Mouse (Mus musculus) hindbrain, embryonic 13.5 days (tissue): ENCODE data around the gene Serp2. TPM values are rescaled to one million over a fixed set of nuclear protein-coding genes. Genes with fewer than 3 reads are reported as not detected.
A peak's percentile ranks its signal among the peaks of the same experiment; 100 is the strongest.

Experiments used
- ATAC-seq: fragments of 200-750 bp; cut with Nextera tagmentation; 2 replicates; pipeline ENCODE4 v1.8.0; 2017; ENCODE audit warnings: moderate TSS enrichment; ENCODE audit not compliant: low FRiP score
- H3K27ac ChIP-seq: fragments of 300-500 bp; sonication (generic); 2 replicates; pipeline ENCODE4 v1.5.1; 2015; ENCODE audit warnings: inconsistent platforms, mild to moderate bottlenecking, moderate library complexity
- H3K27me3 ChIP-seq: fragments of 300-500 bp; sonication (generic); 2 replicates; pipeline ENCODE4 v1.6.1; 2015; ENCODE audit warnings: mild to moderate bottlenecking, inconsistent platforms
- H3K36me3 ChIP-seq: fragments of 300-500 bp; sonication (generic); 2 replicates; pipeline ENCODE4 v1.6.1; 2015; ENCODE audit warnings: mild to moderate bottlenecking, inconsistent platforms
- H3K4me1 ChIP-seq: fragments of 300-500 bp; sonication (generic); replicated peaks from 2 replicates; pipeline ENCODE4 v1.6.1; 2015; ENCODE audit warnings: inconsistent platforms
- H3K4me2 ChIP-seq: fragments of 300-500 bp; sonication (generic); 2 replicates; pipeline ENCODE4 v1.6.1; 2015; ENCODE audit warnings: inconsistent platforms, mild to moderate bottlenecking, moderate library complexity
- H3K4me3 ChIP-seq: fragments of 300-500 bp; sonication (generic); 2 replicates; pipeline ENCODE4 v1.5.1; 2015; ENCODE audit warnings: mild to moderate bottlenecking, inconsistent platforms
- H3K9ac ChIP-seq: fragments of 300-500 bp; sonication (generic); 2 replicates; pipeline ENCODE4 v1.6.1; 2015; ENCODE audit warnings: mild to moderate bottlenecking, inconsistent platforms
- H3K9me3 ChIP-seq: fragments of 300-500 bp; sonication (generic); 2 replicates; pipeline ENCODE4 v1.6.1; 2016; ENCODE audit warnings: inconsistent platforms
- WGBS: fragments of 180-500 bp; shearing (Covaris S2); methylation state at CpG from one replicate; pipeline ENCODE4 v1.1.7; 2015; 5-methylcytosine and 5-hydroxymethylcytosine counted together
- polyA plus RNA-seq: library from polyadenylated mRNA; unstranded; fragments of >200 nt; fragmentation: Nextera tagmentation; extraction: Ambion mirVana; gene quantifications from 2 replicates; pipeline ENCODE4 v1.2.1, GENCODE M21; 2015

Gene Serp2
- polyA plus RNA-seq, 1 experiment from 2014 or later = 128 TPM

DNA sequence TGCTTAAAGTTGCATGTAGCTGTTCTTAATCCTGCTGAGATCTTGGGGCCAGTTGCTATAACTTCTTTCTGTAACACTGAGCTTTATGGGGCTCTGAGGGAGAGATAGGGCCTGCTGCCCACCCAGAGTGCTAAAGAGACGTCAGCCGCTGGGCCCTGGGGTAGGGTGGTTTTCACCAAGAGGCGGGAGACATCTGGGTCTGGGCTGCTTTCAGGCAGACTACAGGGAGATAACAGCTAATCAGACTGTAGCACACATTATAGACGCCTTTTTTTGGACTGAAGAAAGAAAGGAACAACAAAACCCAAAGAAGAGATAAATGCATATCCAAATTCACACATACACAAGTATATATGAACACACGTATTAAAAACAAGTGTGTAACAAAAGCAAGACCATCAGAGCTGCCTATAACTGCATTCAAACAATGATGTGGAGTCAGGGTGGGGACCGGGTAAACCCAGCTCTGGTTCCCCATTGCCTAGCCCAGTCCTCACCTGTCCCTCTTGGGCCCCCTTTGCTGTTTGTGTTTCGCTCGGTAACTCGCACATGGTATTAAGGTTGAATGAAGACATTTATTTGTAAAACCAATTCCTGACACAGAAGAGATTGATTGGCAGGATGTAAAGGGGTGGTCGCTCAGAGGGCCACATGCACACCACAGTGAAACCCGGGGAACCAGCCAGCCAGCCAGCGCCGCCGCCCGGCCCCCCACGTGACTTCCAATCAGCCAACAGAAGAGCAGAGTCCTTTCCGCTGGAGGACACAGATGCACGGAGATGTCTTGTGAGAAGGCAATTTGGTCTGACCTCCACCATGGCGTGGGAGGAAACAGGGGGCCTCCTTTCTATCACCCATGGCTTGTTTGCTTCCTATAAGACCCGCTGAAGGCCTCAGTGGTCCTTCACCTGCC lies 24.2 kb downstream of the Serp2 start:
- H3K9ac ChIP-seq = peak overlapping the region; percentile 58
- H3K27ac ChIP-seq = peak overlapping the region; percentile 86
- peaks cover 35% of the 10 kb centered on the region for H3K4me1 ChIP-seq
- peak overlapping the region; percentile 26 for H3K4me3 ChIP-seq
- peak; percentile 93 for ATAC-seq
- 29% methylated on average over 20 of the region's 20 CpGs for WGBS
- no peaks in the 10 kb centered on the region for H3K36me3 ChIP-seq
- H3K9me3 ChIP-seq = no peaks in the 10 kb centered on the region
- H3K4me2 ChIP-seq = peak overlapping the region; percentile 49
- no peaks in the 10 kb centered on the region for H3K27me3 ChIP-seq

DNA sequence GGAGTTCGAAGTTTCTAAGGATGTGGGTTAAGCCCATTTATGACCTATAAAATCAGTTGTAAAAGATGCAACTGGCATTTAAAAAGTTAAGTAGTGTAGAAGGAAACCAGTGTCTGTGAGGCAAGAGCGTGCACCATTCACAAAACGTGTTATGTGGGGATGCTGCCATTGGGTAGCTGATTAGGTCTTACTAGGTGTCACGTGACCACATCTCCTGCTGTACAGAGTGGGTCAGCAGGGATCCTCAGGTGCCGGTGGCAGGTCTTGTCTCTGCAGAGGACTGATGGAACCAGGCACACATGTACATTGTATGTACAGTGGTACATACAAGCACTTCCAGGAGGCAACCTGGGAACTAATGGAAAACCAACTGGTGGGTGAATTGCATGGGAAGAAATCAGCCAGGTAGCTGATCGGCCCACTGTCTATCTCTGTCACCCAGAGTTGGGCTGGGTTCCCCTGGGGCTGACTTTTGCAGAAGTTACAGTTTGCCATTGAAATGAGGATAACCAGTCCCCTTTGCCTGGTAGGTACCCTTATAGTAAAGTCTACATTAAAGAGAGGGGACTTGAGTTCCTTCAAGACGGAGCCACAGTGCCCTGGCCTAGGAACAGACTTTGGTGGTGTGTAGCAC lies 25.5 kb downstream of the Serp2 start:
- WGBS = 95% methylated on average over 7 of the region's 7 CpGs
- Histone ChIP-seq H3K4me3 (no peak overlapping the region), H3K27ac (no peak overlapping the region), H3K27me3 (no peaks in the 10 kb centered on the region), H3K4me2 (no peak overlapping the region), H3K9ac (no peak overlapping the region), H3K9me3 (no peaks in the 10 kb centered on the region), H3K4me1 (peaks cover 48% of the 10 kb centered on the region), H3K36me3 (no peaks in the 10 kb centered on the region)
- no peak for ATAC-seq

DNA sequence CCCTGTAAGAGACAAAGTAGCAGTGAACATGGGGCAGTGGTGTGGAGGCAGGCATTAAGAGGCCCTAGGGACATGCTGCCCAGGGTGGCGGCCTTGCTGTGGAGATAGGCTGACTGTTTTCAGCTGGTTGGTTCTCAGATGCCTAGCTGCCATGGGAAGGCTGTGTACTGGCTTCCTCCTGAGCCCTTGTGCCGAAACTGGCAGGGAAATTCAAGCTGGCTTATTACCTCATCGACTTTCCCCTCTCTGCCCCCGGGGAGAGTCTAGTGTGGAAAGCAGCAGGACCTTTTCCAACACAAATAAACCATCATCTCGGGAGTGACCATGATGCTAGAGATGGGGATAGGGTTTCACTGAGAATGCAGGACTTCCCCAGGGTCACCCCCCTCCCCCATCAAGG lies 28.0 kb downstream of the Serp2 start:
- Histone ChIP-seq H3K9me3 (no peaks in the 10 kb centered on the region), H3K36me3 (no peaks in the 10 kb centered on the region), H3K27ac (peak overlapping the region; percentile 62; the same call in 1 of the 2 replicates), H3K27me3 (no peaks in the 10 kb centered on the region), H3K4me2 (no peak overlapping the region), H3K4me3 (no peak overlapping the region), H3K4me1 (peaks cover 43% of the 10 kb centered on the region), H3K9ac (no peak overlapping the region; the same call in 1 of the 2 replicates)
- WGBS = 34% methylated on average over 5 of the region's 5 CpGs
- no peak for ATAC-seq

DNA sequence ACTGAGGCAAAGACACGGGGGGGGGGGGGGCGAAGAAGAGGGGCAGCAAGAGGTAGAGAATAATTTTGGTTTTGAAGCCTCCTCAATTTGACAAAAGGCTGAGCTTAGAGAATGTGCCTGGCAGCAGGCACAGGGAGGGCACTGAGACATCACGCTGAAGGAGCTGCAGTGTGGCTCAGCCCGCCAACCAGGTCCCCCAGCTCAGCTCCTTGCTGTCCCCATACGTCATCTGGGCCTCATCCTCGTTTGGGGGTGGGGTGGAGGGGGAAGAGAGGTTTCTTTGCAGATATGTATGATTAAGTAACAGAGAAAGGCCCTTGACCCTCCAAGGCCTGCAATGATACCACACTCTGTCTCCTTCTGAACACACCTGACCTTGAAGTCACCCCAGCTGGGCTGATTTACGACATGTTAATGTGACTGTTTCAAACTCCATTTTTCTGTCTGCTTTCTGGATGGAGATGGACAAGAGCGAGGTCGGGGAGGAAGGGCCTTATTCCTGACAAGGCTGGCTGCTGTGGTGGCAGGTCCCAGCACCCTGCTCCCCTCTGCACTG lies 28.9 kb downstream of the Serp2 start:
- H3K9me3 ChIP-seq = no peaks in the 10 kb centered on the region
- peaks cover 35% of the 10 kb centered on the region for H3K4me1 ChIP-seq
- H3K27ac ChIP-seq = peak overlapping the region; percentile 62; the same call in 1 of the 2 replicates
- WGBS = 55% methylated on average over 9 of the region's 9 CpGs
- H3K27me3 ChIP-seq = no peaks in the 10 kb centered on the region
- no peak for ATAC-seq
- H3K9ac ChIP-seq = no peak overlapping the region
- H3K4me3 ChIP-seq = no peak overlapping the region
- no peaks in the 10 kb centered on the region for H3K36me3 ChIP-seq
- H3K4me2 ChIP-seq = no peak overlapping the region

- ATAC-seq = no peak
- H3K9me3 ChIP-seq = no peaks in the 10 kb centered on the region
- 87% methylated on average over 20 of the region's 20 CpGs for WGBS
- no peak overlapping the region for H3K27ac ChIP-seq
- H3K36me3 ChIP-seq = no peaks in the 10 kb centered on the region
- H3K9ac ChIP-seq = no peak overlapping the region
- H3K4me1 ChIP-seq = peaks cover 29% of the 10 kb centered on the region
- H3K27me3 ChIP-seq = no peaks in the 10 kb centered on the region
- H3K4me3 ChIP-seq = no peak overlapping the region
- H3K4me2 ChIP-seq = no peak overlapping the region
Measured at GRCm38 (mm10) chr14:76527030-76527719, 29.5 kb downstream of the Serp2 start.

DNA sequence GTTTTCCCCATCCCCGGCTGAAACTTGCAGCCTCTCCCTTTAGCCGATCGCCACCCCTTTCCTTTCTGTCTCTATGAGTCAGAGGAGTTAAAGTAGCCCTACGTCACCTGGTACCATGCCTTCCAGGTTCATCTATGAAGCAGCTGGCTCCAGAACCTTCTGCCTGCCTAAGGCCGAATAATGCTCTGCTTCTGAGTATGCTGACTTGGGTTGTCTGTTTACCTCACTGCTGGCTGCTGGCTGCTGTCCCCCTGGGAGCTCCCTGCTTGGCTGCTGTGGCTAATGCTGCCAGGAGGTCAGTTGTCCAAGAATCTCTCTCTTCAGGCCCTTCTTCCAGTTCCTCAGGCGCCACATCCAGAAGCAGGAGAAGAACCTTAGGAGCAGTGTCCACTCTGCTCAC lies 30.2 kb downstream of the Serp2 start:
- Histone ChIP-seq H3K4me2 (no peak overlapping the region), H3K4me3 (no peak overlapping the region), H3K4me1 (peaks cover 29% of the 10 kb centered on the region), H3K9me3 (no peaks in the 10 kb centered on the region), H3K27ac (no peak overlapping the region), H3K9ac (no peak overlapping the region), H3K27me3 (no peaks in the 10 kb centered on the region), H3K36me3 (no peaks in the 10 kb centered on the region)
- WGBS = 91% methylated on average over 6 of the region's 6 CpGs
- ATAC-seq = no peak

DNA sequence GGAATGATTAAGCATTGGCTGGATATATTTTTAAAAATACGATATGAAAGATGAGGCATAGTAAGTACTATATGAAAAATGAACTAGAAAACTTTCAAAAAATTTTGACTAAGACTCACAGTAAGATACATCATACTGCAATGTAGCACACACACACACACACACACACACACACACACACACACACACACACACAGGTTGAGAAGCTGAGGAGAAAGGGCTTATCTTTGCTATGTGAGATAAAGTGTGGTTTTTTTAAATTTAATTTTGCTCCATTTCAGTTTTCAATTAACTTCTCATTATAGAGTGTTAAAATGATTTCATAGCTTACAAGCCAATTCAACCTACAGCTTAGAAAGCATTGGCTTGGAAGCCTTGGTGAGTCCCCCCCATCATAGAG lies 33.3 kb downstream of the Serp2 start:
- no peaks in the 10 kb centered on the region for H3K9me3 ChIP-seq
- no peak for ATAC-seq
- no peaks in the 10 kb centered on the region for H3K27me3 ChIP-seq
- H3K36me3 ChIP-seq = no peaks in the 10 kb centered on the region
- no peak overlapping the region for H3K4me2 ChIP-seq
- H3K27ac ChIP-seq = no peak overlapping the region
- H3K4me1 ChIP-seq = peaks cover 19% of the 10 kb centered on the region
- 86% methylated on average over 1 of the region's 1 CpGs for WGBS
- no peak overlapping the region for H3K4me3 ChIP-seq
- H3K9ac ChIP-seq = no peak overlapping the region

GRCm38 (mm10) chr14:76521308-76521707 lies 35.4 kb downstream of the Serp2 start:
- Histone ChIP-seq H3K4me2 (no peak overlapping the region), H3K36me3 (no peaks in the 10 kb centered on the region), H3K9ac (no peak overlapping the region), H3K9me3 (no peaks in the 10 kb centered on the region), H3K4me3 (no peak overlapping the region), H3K27me3 (no peaks in the 10 kb centered on the region), H3K4me1 (0 out of 2 replicates have a peak, but pooled peaks cover under 1% of the 10 kb centered on the region), H3K27ac (no peak overlapping the region)
- no peak for ATAC-seq
- 95% methylated on average over 3 of the region's 3 CpGs for WGBS

- Histone ChIP-seq H3K4me1 (no peaks in the 10 kb centered on the region), H3K27ac (no peak overlapping the region), H3K4me3 (no peak overlapping the region), H3K9me3 (no peaks in the 10 kb centered on the region), H3K36me3 (no peaks in the 10 kb centered on the region), H3K4me2 (no peak overlapping the region), H3K9ac (no peak overlapping the region), H3K27me3 (no peaks in the 10 kb centered on the region)
- WGBS = 40% methylated on average over 4 of the region's 4 CpGs
- no peak for ATAC-seq
Measured at GRCm38 (mm10) chr14:76520606-76521005, 36.1 kb downstream of the Serp2 start.

- peaks cover 9% of the 10 kb centered on the region for H3K4me1 ChIP-seq
- no peak overlapping the region for H3K27ac ChIP-seq
- ATAC-seq = no peak
- no peaks in the 10 kb centered on the region for H3K9me3 ChIP-seq
- H3K36me3 ChIP-seq = no peaks in the 10 kb centered on the region
- H3K4me3 ChIP-seq = no peak overlapping the region
- whole genome bisulfite sequencing = 80% methylated on average over 5 of the region's 5 CpGs
- H3K4me2 ChIP-seq = no peak overlapping the region
- no peaks in the 10 kb centered on the region for H3K27me3 ChIP-seq
- H3K9ac ChIP-seq = no peak overlapping the region
Measured at GRCm38 (mm10) chr14:76518217-76518616, 38.5 kb downstream of the Serp2 start.

DNA sequence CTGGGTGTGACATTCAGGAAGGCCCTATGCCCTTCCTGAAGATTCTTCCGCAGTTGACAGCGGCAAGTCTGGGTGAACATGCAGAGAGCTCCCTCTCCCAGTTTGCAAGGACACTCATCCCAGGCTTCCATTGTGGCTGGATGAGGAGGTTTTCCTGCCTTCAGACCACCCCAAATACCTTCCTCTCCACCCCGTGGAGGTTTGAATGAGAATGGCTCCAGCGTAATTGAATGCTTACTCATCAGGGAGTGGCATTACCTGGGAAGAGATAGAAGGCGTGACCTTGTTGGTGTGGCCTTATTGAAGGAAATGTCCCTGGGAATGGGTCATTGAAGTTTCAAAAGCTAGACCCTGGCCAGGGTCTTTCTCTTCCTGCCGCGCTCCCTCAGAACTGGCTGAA lies 41.1 kb downstream of the Serp2 start:
- no peak overlapping the region for H3K9ac ChIP-seq
- no peak overlapping the region for H3K27ac ChIP-seq
- 71% methylated on average over 7 of the region's 7 CpGs for WGBS
- no peaks in the 10 kb centered on the region for H3K9me3 ChIP-seq
- no peak overlapping the region for H3K4me3 ChIP-seq
- H3K4me2 ChIP-seq = no peak overlapping the region
- no peak for ATAC-seq
- H3K36me3 ChIP-seq = no peaks in the 10 kb centered on the region
- H3K27me3 ChIP-seq = no peaks in the 10 kb centered on the region
- peaks cover 12% of the 10 kb centered on the region for H3K4me1 ChIP-seq

DNA sequence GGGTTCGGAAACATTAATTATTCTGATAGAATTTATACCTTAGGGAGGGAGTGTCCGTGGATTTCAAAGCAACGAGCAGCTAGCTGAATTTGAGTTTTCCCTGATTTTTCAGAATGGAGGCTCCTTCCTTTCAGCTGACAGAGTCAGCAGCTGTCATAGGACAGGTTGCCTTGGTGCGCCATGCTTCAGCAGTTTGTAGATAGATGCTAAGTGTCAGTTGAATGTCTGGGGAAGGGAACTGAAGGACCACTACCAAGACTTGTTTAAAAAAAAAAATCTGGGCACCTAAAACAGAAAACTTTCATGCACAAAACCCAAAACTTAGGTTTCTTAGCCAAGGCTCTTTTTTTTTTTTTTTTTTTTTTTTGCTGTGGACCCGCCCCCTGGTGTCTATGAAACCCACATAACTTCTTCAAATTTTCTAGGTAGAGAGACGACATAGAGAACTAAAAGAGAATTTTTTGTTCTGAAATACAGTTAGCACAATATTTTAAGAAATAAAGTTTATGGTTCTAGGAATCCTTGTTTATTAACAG lies 42.6 kb downstream of the Serp2 start:
- ATAC-seq = no peak
- H3K9ac ChIP-seq = no peak overlapping the region
- no peak overlapping the region for H3K4me3 ChIP-seq
- WGBS = 40% methylated on average over 6 of the region's 6 CpGs
- H3K9me3 ChIP-seq = no peaks in the 10 kb centered on the region
- no peaks in the 10 kb centered on the region for H3K27me3 ChIP-seq
- H3K36me3 ChIP-seq = peaks cover 10% of the 10 kb centered on the region
- H3K27ac ChIP-seq = no peak overlapping the region
- peaks cover 12% of the 10 kb centered on the region for H3K4me1 ChIP-seq
- 0 out of 2 replicates have a peak overlapping the region, but pooled peaks have one; percentile 23 for H3K4me2 ChIP-seq
